Mouse (Mus musculus): ENCODE results near the gene Ankrd12. TPM values are rescaled to one million over a fixed set of nuclear protein-coding genes. Genes with fewer than 3 reads are reported as not detected.
A peak's percentile ranks its signal among the peaks of the same experiment; 100 is the strongest.
"Not testable (repeated sequence)": the region's sequence is repeated elsewhere in the genome, so short reads cannot be mapped to it uniquely, and the experiment has no call there.

Gene Ankrd12
- polyA plus RNA-seq, 1 experiment from 2014 or later: 24.1 TPM

DNA sequence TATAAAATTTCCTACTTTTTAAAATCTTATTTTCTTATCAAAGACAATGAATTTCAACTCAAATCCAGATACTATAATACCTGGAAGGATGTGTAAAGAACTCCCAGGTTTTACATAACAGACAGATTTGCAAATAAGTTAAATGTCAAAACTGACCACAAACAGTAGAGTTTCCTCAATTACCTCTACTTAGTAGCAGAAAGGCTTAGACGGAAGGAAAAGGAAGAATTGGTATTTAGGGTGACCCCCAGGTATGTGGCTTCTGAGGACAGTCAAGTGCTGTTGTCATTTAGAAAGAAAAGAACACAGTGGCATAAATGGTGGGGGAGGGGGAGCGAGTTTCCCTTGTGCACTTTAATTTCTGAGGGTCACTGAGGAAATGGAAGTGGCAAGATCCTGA is 65.1 kb downstream of the Ankrd12 start:
- ATAC-seq (ENCODE audit: low FRiP score, low TSS enrichment): no peak
- Histone ChIP-seq H3K9ac (replicated peaks; ENCODE audit: low read length) (no peak overlapping the region), H3K4me2 (replicated peaks; ENCODE audit: low read depth, low read length) (no peak overlapping the region), H3K27ac (ENCODE audit: low read length) (no peak overlapping the region), H3K4me3 (ENCODE audit: low read length) (no peak overlapping the region), H3K9me3 (ENCODE audit: low read length) (no peaks in the 10 kb centered on the region), H3K36me3 (ENCODE audit: insufficient read depth, low read length) (0 out of 2 replicates have a peak, but pooled peaks cover 3% of the 10 kb centered on the region), H3K27me3 (ENCODE audit: insufficient read depth, low read length) (no peaks in the 10 kb centered on the region), H3K4me1 (ENCODE audit: insufficient read depth, low read length) (no peaks in the 10 kb centered on the region)
- WGBS: 83% methylated on average over 2 of the region's 2 CpGs

- H3K36me3 ChIP-seq (ENCODE audit: insufficient read depth, low read length): 0 out of 2 replicates have a peak, but pooled peaks cover 3% of the 10 kb centered on the region
- no peak overlapping the region for H3K27ac ChIP-seq (ENCODE audit: low read length)
- H3K4me3 ChIP-seq (ENCODE audit: low read length): no peak overlapping the region
- H3K4me2 ChIP-seq (replicated peaks; ENCODE audit: low read depth, low read length): no peak overlapping the region
- no peaks in the 10 kb centered on the region for H3K4me1 ChIP-seq (ENCODE audit: insufficient read depth, low read length)
- 61% methylated on average over 5 of the region's 5 CpGs for WGBS
- no peak for ATAC-seq (ENCODE audit: low FRiP score, low TSS enrichment)
- H3K9me3 ChIP-seq (ENCODE audit: low read length): no peaks in the 10 kb centered on the region
- no peaks in the 10 kb centered on the region for H3K27me3 ChIP-seq (ENCODE audit: insufficient read depth, low read length)
- H3K9ac ChIP-seq (replicated peaks; ENCODE audit: low read length): no peak overlapping the region
These were observed 69.0 kb downstream of the Ankrd12 start for GRCm38 (mm10) chr17:66007892-66008291.

DNA sequence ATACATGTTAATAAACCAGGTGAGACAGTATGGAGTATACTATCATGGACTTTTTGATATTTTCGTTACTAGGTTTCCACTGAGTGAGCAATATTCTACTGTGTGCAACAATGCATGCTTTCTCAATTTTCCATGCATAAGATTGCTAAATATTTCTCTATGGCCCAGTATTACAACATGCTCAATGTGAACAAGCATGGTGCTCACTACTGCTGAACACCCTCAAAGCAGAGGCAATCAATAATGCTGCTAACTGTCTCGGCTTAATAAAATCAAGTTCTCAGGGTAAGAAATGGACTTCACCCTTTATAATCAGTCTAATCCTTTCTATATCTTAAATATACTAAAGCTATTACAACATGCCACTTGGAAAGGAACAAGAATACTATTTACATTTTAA is 69.4 kb downstream of the Ankrd12 start:
- no peak overlapping the region for H3K9ac ChIP-seq (replicated peaks; ENCODE audit: low read length)
- H3K4me3 ChIP-seq (ENCODE audit: low read length): no peak overlapping the region
- 86% methylated on average over 2 of the region's 2 CpGs for WGBS
- no peaks in the 10 kb centered on the region for H3K27me3 ChIP-seq (ENCODE audit: insufficient read depth, low read length)
- no peak overlapping the region for H3K27ac ChIP-seq (ENCODE audit: low read length)
- H3K36me3 ChIP-seq (ENCODE audit: insufficient read depth, low read length): 0 out of 2 replicates have a peak, but pooled peaks cover 3% of the 10 kb centered on the region
- no peak for ATAC-seq (ENCODE audit: low FRiP score, low TSS enrichment)
- no peaks in the 10 kb centered on the region for H3K4me1 ChIP-seq (ENCODE audit: insufficient read depth, low read length)
- no peak overlapping the region for H3K4me2 ChIP-seq (replicated peaks; ENCODE audit: low read depth, low read length)
- no peaks in the 10 kb centered on the region for H3K9me3 ChIP-seq (ENCODE audit: low read length)

- Histone ChIP-seq H3K9ac (replicated peaks; ENCODE audit: low read length) (no peak overlapping the region), H3K4me1 (ENCODE audit: insufficient read depth, low read length) (no peaks in the 10 kb centered on the region), H3K4me2 (replicated peaks; ENCODE audit: low read depth, low read length) (no peak overlapping the region), H3K27me3 (ENCODE audit: insufficient read depth, low read length) (no peaks in the 10 kb centered on the region), H3K36me3 (ENCODE audit: insufficient read depth, low read length) (0 out of 2 replicates have a peak, but pooled peaks cover 4% of the 10 kb centered on the region), H3K4me3 (ENCODE audit: low read length) (no peak overlapping the region), H3K9me3 (ENCODE audit: low read length) (no peaks in the 10 kb centered on the region), H3K27ac (ENCODE audit: low read length) (no peak overlapping the region)
- WGBS: 90% methylated on average over 3 of the region's 3 CpGs
- no peak for ATAC-seq (ENCODE audit: low FRiP score, low TSS enrichment)
These were observed 88.6 kb downstream of the Ankrd12 start for GRCm38 (mm10) chr17:65988151-65988820.

- not testable (repeated sequence) for H3K36me3 ChIP-seq (ENCODE audit: insufficient read depth, low read length); H3K27me3 ChIP-seq (ENCODE audit: insufficient read depth, low read length); H3K9ac ChIP-seq (replicated peaks; ENCODE audit: low read length); H3K4me3 ChIP-seq (ENCODE audit: low read length); H3K9me3 ChIP-seq (ENCODE audit: low read length); ATAC-seq (ENCODE audit: low FRiP score, low TSS enrichment); H3K4me1 ChIP-seq (ENCODE audit: insufficient read depth, low read length); H3K27ac ChIP-seq (ENCODE audit: low read length); H3K4me2 ChIP-seq (replicated peaks; ENCODE audit: low read depth, low read length)
These were observed 100.2 kb downstream of the Ankrd12 start for GRCm38 (mm10) chr17:65976720-65977119.

DNA sequence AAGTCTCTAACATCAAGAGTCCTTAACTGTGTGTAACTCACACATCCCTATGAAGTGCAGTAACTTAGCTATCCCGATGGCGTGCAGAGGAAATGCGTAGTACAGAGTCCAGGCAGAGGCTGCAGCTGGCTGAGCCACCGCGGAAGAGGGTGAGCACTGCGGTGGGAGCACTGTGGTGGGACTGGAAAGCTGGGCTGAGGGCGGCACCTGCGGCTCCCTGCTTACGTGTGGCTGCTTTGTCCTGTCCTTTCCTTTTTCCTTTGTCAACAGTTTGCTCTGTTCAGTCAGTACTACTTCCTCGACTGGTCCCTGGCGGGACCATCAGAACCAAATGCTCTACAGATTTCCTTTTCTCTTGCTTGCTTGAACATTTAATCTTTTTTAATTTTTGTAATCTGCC is 109.1 kb downstream of the Ankrd12 start:
- H3K9me3 ChIP-seq (ENCODE audit: low read length): no peaks in the 10 kb centered on the region
- H3K4me2 ChIP-seq (replicated peaks; ENCODE audit: low read depth, low read length): no peak overlapping the region
- WGBS: 76% methylated on average over 11 of the region's 11 CpGs
- ATAC-seq (ENCODE audit: low FRiP score, low TSS enrichment): no peak
- no peak overlapping the region for H3K9ac ChIP-seq (replicated peaks; ENCODE audit: low read length)
- H3K36me3 ChIP-seq (ENCODE audit: insufficient read depth, low read length): no peaks in the 10 kb centered on the region
- no peaks in the 10 kb centered on the region for H3K4me1 ChIP-seq (ENCODE audit: insufficient read depth, low read length)
- H3K4me3 ChIP-seq (ENCODE audit: low read length): no peak overlapping the region
- H3K27ac ChIP-seq (ENCODE audit: low read length): no peak overlapping the region
- H3K27me3 ChIP-seq (ENCODE audit: insufficient read depth, low read length): no peaks in the 10 kb centered on the region

DNA sequence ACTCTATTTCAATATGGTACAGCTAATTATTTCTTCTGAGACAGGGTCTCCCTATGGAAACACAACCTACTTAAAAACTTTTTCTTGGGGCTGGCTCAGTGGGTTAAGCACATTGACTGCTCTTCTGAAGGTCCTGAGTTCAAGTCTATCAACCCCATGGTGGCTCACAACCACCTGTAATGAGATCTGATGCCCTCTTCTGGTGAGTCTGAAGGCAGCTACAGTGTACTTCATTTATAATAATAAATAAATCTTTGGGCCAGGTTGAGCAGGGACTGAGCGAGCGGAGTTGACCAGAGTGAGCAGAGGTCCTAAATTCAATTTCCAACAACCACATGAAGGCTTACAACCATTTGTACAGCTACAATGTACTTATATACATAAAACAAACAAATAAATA is 114.6 kb downstream of the Ankrd12 start:
- WGBS: 88% methylated on average over 2 of the region's 2 CpGs
- no peaks in the 10 kb centered on the region for H3K9me3 ChIP-seq (ENCODE audit: low read length)
- H3K27me3 ChIP-seq (ENCODE audit: insufficient read depth, low read length): no peaks in the 10 kb centered on the region
- no peak overlapping the region for H3K27ac ChIP-seq (ENCODE audit: low read length)
- H3K9ac ChIP-seq (replicated peaks; ENCODE audit: low read length): no peak overlapping the region
- no peak overlapping the region for H3K4me2 ChIP-seq (replicated peaks; ENCODE audit: low read depth, low read length)
- no peak overlapping the region for H3K4me3 ChIP-seq (ENCODE audit: low read length)
- no peaks in the 10 kb centered on the region for H3K36me3 ChIP-seq (ENCODE audit: insufficient read depth, low read length)
- no peak for ATAC-seq (ENCODE audit: low FRiP score, low TSS enrichment)
- peaks cover 10% of the 10 kb centered on the region for H3K4me1 ChIP-seq (ENCODE audit: insufficient read depth, low read length)

GRCm38 (mm10) chr17:65961606-65962136 is 115.2 kb downstream of the Ankrd12 start:
- Histone ChIP-seq H3K9me3 (ENCODE audit: low read length) (no peaks in the 10 kb centered on the region), H3K4me2 (replicated peaks; ENCODE audit: low read depth, low read length) (no peak overlapping the region), H3K27me3 (ENCODE audit: insufficient read depth, low read length) (no peaks in the 10 kb centered on the region), H3K9ac (replicated peaks; ENCODE audit: low read length) (no peak overlapping the region), H3K4me3 (ENCODE audit: low read length) (no peak overlapping the region), H3K4me1 (ENCODE audit: insufficient read depth, low read length) (peaks cover 16% of the 10 kb centered on the region), H3K36me3 (ENCODE audit: insufficient read depth, low read length) (no peaks in the 10 kb centered on the region), H3K27ac (ENCODE audit: low read length) (no peak overlapping the region)
- no peak for ATAC-seq (ENCODE audit: low FRiP score, low TSS enrichment)
- WGBS: 86% methylated on average over 2 of the region's 2 CpGs

- peak; percentile 32; the same call in 1 of the 2 replicates for ATAC-seq (ENCODE audit: low FRiP score, low TSS enrichment)
- H3K27me3 ChIP-seq (ENCODE audit: insufficient read depth, low read length): no peaks in the 10 kb centered on the region
- H3K36me3 ChIP-seq (ENCODE audit: insufficient read depth, low read length): no peaks in the 10 kb centered on the region
- H3K9ac ChIP-seq (replicated peaks; ENCODE audit: low read length): no peak overlapping the region
- no peaks in the 10 kb centered on the region for H3K9me3 ChIP-seq (ENCODE audit: low read length)
- H3K4me2 ChIP-seq (replicated peaks; ENCODE audit: low read depth, low read length): no peak overlapping the region
- H3K27ac ChIP-seq (ENCODE audit: low read length): no peak overlapping the region; the same call in 1 of the 2 replicates
- 39% methylated on average over 3 of the region's 3 CpGs for WGBS
- peaks cover 17% of the 10 kb centered on the region for H3K4me1 ChIP-seq (ENCODE audit: insufficient read depth, low read length)
- no peak overlapping the region for H3K4me3 ChIP-seq (ENCODE audit: low read length)
These were observed 117.9 kb downstream of the Ankrd12 start for GRCm38 (mm10) chr17:65959011-65959410.

- no peaks in the 10 kb centered on the region for H3K9me3 ChIP-seq (ENCODE audit: low read length)
- no peak for ATAC-seq (ENCODE audit: low FRiP score, low TSS enrichment)
- 82% methylated on average over 1 of the region's 1 CpGs for WGBS
- H3K27ac ChIP-seq (ENCODE audit: low read length): no peak overlapping the region; the same call in 1 of the 2 replicates
- no peaks in the 10 kb centered on the region for H3K36me3 ChIP-seq (ENCODE audit: insufficient read depth, low read length)
- H3K4me3 ChIP-seq (ENCODE audit: low read length): no peak overlapping the region
- H3K4me2 ChIP-seq (replicated peaks; ENCODE audit: low read depth, low read length): no peak overlapping the region
- no peak overlapping the region for H3K9ac ChIP-seq (replicated peaks; ENCODE audit: low read length)
- no peaks in the 10 kb centered on the region for H3K27me3 ChIP-seq (ENCODE audit: insufficient read depth, low read length)
- H3K4me1 ChIP-seq (ENCODE audit: insufficient read depth, low read length): peaks cover 17% of the 10 kb centered on the region
These were observed 118.5 kb downstream of the Ankrd12 start for GRCm38 (mm10) chr17:65958366-65958765.
